Mouse (Mus musculus): Measurements from ENCODE around the gene Rgs12.

GRCm38 (mm10) chr5:35070314-35070713 is 121.1 kb downstream of the Rgs12 start:
- TF ChIP-seq CTCF (IDR thresholded peaks at IDR 0.05): no peak
- TF ChIP-seq POLR2A (IDR thresholded peaks at IDR 0.05; ENCODE audit: insufficient read depth, low read depth, low read length): no peak
- TF ChIP-seq EP300 (IDR thresholded peaks at IDR 0.05; ENCODE audit: insufficient read depth, low read depth, low read length): no peak

Data from heart, adult 2 months (tissue).